Mouse (Mus musculus): Measurements from ENCODE around the gene Ptchd4.

Ptchd4 gene

DNA sequence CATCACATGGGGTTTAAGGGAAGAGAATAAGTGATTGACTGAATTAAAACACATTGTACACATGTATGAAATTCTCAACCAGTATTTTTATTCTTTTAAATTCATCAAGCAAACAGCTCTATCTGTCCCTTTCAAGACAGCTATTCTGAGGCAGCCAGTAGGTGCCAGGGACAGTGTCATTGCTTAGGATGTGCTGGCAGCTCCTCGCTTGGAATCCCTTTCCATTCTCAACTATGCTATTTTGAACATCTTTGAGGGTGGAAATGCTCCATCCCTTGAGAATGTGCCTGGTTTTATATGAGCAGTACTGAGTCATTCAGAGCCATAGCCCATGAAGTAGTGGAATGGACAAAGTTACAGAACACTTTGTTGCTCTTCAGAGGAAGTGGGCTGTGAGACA is 112.2 kb downstream of the Ptchd4 start:
- DNase-seq (ENCODE audit: low spot score in 2 of 2) = peak in 1 of 2 experiments; percentile 29

DNA sequence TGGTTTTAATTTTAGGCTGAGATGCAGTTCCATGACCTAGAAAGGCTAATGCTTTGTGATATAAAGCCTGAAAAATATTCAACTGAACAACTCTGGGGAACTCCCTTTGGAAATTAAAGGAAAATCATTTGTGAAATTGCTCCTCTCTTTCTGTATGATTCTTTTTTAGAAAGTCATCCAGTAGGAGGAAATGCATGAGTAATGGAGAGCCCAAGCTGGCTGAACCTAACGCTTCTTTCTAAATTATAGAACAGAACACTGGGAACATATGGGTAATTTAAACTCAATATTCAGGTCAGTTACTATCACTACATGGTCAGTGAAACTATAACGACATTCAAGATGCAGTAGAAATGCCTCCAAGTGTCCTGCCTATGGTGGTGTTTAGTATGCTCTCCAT is 114.6 kb downstream of the Ptchd4 start:
- no peak for DNase-seq (ENCODE audit: low spot score in 2 of 2)

DNA sequence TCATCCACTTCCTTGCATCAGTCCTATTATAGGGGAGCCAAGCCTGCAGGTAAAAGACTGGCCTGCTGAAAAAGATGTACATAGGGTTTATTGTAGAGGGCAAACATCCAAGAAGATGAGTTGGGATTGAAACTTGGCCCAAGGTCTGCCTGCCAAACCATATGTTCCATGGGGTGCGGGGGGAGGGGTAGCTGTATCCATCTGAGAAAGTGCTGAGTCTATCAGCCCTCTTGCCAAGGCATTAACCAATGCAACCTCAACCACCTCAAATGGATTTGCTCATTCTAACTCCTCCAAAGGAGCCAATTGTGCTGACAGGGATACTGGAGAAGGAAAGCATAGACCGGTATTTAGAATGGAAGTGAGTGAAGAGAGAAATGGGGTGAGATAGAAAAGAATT is 136.5 kb downstream of the Ptchd4 start:
- no peak for DNase-seq (ENCODE audit: low spot score in 2 of 2)

DNA sequence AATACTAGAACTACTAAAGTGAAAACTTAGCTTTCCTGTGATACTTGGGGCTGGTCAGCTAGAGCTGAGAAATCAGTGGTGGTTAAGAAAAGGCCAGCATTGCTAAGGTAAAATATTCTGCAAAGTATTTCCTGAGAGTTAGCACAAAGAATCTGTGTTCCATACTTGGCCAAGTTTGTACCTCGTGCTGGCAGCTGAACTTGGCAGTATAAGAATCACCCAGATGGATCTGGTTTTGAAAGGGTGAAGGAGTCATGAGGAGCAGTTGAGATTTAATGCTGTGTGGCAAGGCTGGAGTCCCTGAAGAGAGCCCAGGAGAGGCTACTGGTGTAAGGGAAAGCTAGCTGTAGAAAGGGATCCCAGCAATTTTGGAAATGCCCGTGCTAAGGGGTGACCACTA is 140.7 kb downstream of the Ptchd4 start:
- DNase-seq (ENCODE audit: low spot score in 2 of 2) = no peak

DNA sequence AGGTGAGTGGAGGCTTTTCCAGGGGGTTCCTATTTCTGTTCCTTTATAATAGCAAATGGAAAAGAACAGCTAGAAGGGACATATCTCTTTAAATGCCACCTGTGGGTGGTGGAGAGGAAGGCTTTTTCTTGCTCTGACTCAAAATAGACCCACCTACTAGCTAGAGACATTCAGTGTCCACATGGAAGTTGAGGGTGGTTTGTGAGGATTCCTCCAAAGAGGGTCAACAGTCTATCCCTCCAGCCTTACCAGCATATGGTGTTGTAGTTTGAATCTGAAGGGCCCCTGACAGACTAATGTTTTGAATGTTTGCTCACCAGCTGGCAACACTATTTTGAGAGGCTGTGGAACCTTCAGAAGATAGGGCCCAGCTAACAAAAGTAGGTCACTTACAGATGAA is 147.0 kb downstream of the Ptchd4 start:
- DNase-seq (ENCODE audit: low spot score in 2 of 2) = peak in 1 of 2 experiments; percentile 38

DNA sequence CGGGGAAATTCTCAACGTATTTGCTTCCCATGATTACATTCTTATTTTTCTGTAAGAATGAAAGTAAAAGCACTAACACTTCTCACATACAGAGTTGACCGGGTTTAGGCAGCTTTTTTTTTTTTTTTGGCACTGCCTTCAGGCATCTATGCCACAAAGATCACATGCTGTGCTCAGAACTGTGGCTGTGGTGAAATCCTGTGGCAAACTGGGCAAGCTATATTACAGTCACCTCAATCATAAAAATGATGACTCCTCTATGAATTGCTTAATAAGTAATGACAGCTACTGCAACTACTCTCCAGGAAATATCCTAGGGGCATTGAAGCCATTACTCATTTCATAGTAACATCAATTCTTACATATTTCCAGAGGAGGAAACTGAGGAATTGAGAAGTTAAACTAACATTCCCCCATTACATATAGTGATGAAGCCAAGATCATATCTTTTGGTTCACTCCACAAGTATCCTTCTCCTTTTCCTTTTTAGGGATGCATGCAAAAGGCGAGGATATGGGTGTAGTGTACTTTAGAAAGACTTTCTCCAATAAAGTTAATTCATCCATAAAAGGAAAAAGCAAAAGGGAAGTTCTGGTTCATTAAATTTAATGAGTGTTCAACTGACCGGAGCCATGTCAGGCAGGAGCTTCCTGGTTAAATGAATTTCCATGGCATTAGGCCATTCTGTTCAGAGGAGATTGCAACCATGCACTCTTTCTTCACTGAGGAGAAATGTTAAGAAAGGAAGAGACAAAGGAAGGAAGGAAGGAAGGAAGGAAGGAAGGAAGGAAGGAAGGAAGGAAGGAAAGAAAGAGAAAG is 164.6 kb downstream of the Ptchd4 start:
- no peak for DNase-seq (ENCODE audit: low spot score in 2 of 2)

DNA sequence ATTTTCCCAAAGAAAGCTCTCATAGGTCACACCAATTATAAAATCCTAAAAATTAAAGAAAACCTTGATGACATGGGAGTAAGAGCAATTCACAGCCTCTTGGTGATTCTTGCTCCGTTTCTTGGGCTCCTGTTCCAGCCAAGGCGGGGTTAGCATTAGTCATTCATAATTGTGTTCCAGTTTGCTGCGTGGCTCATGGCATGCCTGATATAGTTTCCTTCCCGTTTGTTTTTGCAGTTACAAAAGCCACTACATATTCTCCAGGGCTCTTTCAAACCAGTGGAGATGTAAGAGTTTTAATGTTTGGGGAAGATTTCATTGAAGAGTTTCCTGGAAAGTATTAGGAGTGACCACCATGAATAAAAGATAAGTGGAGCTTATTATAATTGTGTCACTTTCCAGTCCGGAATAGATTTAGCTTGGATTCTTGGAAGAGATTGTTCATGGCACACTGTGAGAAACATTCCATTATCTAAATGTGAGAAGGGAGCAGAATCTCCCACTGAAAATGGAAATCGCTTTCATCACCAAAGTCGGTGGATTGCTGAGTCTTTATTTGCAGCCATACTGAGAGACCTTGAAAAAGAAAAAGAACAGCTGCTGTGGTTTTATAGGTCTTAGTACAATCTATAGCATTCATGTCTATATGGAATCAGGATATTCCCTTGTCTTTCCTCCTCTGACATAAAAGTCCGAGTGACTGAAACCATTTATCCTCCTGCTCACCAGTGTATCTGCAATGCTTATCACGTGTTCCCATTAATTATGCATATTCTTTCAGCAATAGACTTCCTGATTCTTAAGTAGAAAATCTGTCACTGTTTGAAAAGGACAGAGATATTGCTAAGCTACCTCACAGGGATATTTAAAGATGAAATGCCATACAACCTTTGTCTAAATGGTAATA is 193.9 kb downstream of the Ptchd4 start:
- no peak for DNase-seq (ENCODE audit: low spot score in 2 of 2)

DNA sequence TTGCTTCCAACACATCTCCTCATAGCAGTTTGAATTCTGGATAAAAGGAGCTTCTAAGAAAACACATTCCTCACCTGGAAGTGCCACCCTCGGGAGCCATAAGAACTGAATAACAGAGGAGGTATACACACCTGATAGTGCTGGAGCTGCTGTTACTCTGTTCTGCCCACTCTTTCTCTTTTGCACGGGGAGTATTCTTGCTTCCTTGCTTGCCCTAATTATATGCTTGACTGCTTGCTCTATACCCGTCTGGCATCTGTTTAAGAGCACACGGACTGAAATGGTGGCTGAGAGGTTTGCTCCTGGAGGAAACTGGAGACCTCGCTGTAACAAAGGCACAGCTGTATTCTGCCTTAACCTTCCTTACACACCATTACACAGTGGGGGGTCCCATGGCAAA is 214.4 kb downstream of the Ptchd4 start:
- DNase-seq (ENCODE audit: low spot score in 2 of 2) = no peak

DNA sequence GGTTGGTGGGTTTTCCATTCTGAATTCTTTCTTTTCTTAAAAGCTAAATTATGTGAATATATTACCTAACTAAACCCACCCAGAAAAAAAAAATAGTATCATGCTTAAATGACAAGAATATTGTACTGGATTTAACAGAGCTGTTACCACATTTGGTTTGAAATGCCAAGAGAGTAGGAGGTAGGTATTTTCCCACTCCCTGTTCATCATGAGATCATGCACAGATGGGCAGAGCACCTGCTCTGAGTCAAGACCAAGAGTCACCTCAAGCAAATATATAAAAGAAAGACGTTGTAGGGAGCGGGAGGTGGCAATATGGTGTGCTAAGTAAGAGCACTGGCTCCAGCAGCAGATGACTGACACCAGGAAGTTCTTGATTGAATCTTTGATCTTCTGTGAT is 233.8 kb downstream of the Ptchd4 start:
- DNase-seq (ENCODE audit: low spot score in 2 of 2) = peak; percentile 19 to 33

Measured in right cerebral cortex, postnatal 10 days (tissue).